Mouse (Mus musculus) retina, postnatal 7 days (tissue): ENCODE data around the gene Pfkfb2.

Experiments
- DNase-seq: peaks from one replicate; pipeline ENCODE4 v3.0.0-alpha.2; 2012; ENCODE audit warnings: low read depth, low spot score

Pfkfb2 gene

DNA sequence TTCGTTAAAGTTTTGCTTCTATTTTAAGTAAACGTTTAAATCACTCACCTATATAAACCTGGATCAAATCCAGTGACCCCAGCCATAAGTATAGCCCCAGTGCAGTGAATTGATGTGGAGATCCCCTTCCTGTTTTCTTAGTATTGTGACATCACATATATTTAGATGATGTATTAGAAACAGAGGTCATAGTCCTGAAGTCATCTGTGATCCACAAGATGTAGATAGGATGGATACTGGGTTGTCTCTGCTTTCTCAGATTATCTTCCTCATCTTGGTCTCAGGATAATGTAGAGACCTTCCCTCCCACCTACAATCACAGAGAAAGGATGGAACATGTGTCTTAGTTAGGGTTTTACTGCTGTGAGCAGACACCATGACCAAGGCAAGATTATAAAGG, at the start of gene Pfkfb2:
Gene Pfkfb2 (minus strand): TSS at position 101 of the 400 bp plus-strand sequence.
- DNase-seq, result no peak

- no peak for DNase-seq
Observed at GRCm38 (mm10) chr1:130776645-130777044, 47.6 kb upstream of the Pfkfb2 start.

- DNase-seq, result no peak
Observed at GRCm38 (mm10) chr1:130775691-130776331, 46.8 kb upstream of the Pfkfb2 start.

- no peak for DNase-seq
Observed at GRCm38 (mm10) chr1:130775234-130775633, 46.2 kb upstream of the Pfkfb2 start.

GRCm38 (mm10) chr1:130770981-130771494, 42.0 kb upstream of the Pfkfb2 start:
- no peak for DNase-seq

- DNase-seq, result no peak
Observed at GRCm38 (mm10) chr1:130770487-130770886, 41.4 kb upstream of the Pfkfb2 start.

GRCm38 (mm10) chr1:130769925-130770324, 40.9 kb upstream of the Pfkfb2 start:
- DNase-seq, result no peak

DNA sequence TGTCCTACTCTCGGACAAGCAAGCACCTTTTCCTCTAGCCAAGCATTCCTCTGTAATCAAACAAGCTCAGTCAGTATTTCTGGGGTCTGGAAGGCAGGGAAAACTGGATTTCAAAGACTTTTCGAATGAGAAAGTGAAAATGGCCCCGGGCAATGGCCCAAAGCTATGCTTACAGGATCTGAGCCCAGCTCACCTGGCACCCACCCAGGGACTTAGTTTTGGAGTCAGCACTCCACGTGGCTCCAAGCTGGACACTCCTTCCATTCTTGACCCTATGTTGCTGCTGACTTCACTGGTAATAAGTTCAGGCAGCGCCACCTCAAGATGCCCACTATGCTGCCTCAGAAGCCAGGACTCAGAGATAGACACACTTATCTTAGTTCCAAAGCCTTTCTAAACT, 38.0 kb upstream of the Pfkfb2 start:
- DNase-seq, result no peak

DNA sequence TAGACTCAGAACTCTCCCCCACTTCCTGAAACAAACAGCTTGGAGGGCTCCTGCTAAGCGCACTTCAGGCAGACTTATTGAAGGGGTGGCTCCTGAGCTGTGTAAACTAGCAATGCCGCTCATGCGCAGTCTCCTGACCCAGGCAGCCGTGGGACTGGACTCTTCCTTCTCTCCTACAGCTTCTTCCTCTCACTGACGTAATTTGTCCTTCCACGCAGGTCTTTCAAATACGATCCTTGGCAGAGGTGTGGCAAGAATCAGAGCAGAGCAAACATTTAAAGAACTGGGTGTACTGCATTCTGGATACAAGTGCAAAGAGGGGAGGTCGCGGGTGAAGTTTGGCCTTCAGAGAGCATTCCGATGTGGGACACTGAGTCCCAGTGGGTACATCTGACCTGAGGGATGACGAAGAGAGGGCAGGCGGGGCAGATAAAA, 35.0 kb upstream of the Pfkfb2 start:
- no peak for DNase-seq

- DNase-seq, result no peak
Observed at GRCm38 (mm10) chr1:130762045-130762760, 33.1 kb upstream of the Pfkfb2 start.

GRCm38 (mm10) chr1:130761597-130761996, 32.5 kb upstream of the Pfkfb2 start:
- DNase-seq, result no peak

- no peak for DNase-seq
Observed at GRCm38 (mm10) chr1:130759689-130760088, 30.6 kb upstream of the Pfkfb2 start.

DNA sequence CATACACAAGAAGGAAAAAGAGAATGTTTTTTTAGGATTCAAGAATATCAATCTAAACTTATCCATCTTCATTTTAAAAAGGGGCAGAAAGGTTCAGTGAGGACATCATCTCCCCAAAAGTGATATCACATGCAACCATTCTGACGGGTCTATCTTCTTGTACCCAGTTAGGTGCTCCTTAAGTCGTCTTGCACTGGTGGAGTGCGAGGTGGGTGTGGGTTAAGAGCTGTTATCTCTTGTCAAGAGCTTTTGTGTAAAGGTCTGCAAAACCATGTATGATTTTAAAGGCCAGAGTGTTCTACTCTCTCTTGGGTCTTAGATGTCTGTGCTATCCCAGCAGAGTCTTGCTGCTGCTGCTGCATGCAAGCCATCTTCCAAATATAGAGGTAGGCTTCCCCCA, 17.8 kb upstream of the Pfkfb2 start:
- no peak for DNase-seq

- DNase-seq, result no peak
Observed at GRCm38 (mm10) chr1:130745591-130745990, 16.5 kb upstream of the Pfkfb2 start.

DNA sequence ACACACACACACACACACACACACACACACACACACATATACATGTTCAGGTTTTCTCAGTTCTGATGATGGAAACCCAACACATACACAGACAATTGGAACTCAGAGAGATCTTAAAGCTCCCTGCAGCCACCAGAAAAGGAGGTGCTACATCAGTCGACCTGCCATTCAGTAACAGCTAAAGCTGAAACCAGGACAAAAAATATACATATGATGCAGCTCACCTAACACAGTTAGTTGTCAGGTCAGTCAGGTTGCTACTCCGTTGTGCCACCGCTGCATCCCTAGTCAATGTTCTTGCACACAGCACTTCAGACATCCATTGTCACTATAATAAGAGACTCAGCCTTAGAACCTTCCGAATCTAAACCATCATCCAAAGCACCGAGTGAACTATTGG, 15.9 kb upstream of the Pfkfb2 start:
- DNase-seq, result no peak

DNA sequence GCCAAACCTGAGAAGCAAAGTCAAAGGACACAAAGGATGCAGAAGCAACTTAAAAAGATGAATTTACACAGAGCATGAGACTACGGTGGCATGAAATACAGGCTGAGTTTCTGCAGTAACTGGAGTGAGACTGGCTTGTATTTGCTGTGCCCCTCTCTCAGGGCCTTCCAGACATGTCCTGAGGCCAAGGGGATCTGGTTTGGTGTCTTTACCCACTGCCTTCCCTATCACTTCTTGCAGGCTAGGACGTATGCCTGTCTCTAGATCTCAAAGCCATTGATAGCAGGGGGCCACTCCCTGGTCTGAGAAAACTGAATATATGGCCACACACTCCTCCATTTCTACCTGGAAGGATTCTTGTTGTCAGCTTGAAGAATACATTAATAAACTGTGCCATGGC, 15.2 kb upstream of the Pfkfb2 start:
- DNase-seq, result no peak

DNA sequence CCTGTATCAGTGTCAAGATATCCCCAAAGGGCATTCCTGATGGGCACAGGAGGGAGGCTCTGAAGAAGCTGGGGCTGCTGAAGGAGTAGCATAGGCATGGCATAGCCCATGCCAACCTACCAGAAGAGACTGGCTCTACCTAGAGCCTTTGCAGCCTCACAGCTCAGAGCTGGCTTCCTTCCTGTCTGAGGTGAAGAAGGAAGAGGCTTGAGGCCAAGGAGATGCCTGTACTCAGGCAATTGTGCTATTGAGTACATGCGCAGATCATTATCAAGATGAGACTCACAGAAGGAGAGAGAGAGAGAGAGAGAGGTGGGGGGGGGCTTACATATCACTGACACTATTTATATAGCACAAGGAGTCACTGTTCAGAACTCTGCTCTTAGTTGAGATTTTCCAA, 14.7 kb upstream of the Pfkfb2 start:
- no peak for DNase-seq

DNA sequence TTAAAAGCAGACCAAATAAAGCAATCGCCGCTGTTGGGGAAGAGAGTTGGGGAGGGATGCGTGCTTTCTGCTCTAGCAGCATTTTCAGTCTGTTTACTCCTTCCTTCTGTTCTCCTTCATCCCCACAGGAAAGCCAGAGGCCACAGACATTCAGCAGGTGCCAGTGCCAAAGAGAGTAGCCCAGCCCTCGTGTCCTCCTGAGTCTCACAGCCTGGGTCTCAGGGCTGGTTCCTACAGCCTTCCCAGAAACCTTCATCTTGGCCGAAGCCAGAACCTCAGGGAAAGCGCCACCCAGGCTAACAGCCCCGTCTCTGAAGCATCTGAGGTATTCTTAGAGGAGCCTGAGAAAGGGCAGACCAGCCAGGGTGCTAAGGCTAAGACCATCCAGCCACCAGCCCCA, 13.1 kb upstream of the Pfkfb2 start:
- DNase-seq, result no peak

- DNase-seq, result no peak
Observed at GRCm38 (mm10) chr1:130740781-130741720, 12.0 kb upstream of the Pfkfb2 start.

DNA sequence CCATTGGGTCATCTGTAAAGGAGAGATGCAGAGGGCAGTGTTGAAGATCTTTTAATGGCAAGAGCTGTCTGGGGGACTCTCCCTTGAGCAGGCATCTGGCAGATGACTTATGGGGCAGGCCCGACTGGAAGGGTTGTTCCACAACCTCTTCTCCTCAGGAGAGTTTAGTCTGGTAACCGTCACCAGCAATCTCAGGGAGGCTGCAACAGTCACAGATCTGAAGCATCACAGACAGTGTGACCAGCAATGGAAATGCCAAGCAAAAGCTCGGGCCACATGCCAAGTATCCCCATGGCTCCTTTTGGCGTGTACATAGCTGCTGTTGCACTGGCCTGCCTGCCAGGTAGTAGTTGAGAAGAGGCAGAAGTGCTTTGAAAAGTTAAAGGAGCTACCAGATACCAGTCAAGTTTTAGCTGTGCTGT, 11.2 kb upstream of the Pfkfb2 start:
- DNase-seq, result no peak

DNA sequence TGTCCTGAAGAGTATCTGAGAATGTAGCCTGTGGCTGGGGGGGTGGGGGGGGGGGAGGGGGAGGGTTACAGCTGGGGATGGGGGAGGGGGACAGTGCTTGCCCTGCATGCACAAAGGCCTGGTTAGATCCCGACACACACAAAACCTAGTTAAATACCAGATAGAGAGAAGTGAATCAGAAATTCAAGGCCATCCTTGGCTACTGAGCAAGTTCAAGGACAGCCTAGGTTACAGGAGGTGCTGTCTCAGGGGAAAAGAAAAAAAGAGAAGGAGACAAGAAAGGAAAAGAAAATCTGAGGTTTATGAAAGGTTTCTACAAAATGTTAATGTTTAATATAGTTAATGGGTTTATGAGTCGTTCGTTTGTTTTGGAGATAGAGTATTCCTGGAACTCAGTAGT, 10.6 kb upstream of the Pfkfb2 start:
- DNase-seq, result no peak

GRCm38 (mm10) chr1:130738551-130739106, 9.6 kb upstream of the Pfkfb2 start:
- DNase-seq, result no peak
